Mouse (Mus musculus) lung, adult 2 months (tissue): Measurements from ENCODE around the gene Fmnl2.

ENCODE experiments used
- CTCF ChIP-seq: fragments of 200-500 bp; IDR thresholded peaks from 2 replicates; pipeline ENCODE4 v1.5.1; 2011; ENCODE audit warnings: mild to moderate bottlenecking, low read length, control low read depth; ENCODE audit not compliant: insufficient read depth
- POLR2A ChIP-seq: fragments of 200-500 bp; IDR thresholded peaks from 2 replicates; pipeline ENCODE4 v1.6.1; 2011; ENCODE audit warnings: low read depth, mild to moderate bottlenecking, control low read depth, low read length, borderline replicate concordance; ENCODE audit errors: extremely low read depth

DNA sequence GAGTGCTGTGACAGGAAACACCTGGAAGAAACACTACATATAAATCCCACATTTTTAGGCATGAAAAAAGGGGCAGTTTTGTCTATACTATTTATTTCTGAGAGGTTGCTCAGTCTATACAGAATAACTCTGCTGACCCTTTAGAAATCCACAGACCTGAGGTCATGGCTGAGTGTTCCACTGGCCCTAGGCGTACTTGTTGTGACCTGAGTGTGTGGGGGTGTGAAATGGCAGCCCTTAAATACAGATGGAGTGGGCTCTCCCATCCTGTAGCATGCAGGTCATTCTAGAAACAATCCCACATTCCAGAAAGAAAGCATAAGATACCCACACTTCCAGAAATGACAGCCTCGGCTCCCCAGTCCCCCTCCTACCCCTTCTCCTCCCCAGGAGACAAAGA, 180.6 kb downstream of the Fmnl2 start:
- TF ChIP-seq CTCF = no peak
- no peak for TF ChIP-seq POLR2A
